Mouse (Mus musculus): ENCODE measurements at regions not wholly inside any gene's neighbourhood (a gene's known extent, or its start where the extent isn't known, plus 50 kb on each side); places are given as distances from the start of the nearest gene placed in this dataset.

- Histone ChIP-seq H3K9me3 (replicated peaks) (peaks cover 42% of the 10 kb centered on the region), H3K36me3 (replicated peaks) (no peaks in the 10 kb centered on the region), H3K4me3 (ENCODE audit: low read depth, low read length) (no peak overlapping the region), H3K4me1 (ENCODE audit: insufficient read depth, low read depth, low read length) (no peaks in the 10 kb centered on the region), H3K27me3 (ENCODE audit: insufficient read depth, low read length) (no peaks in the 10 kb centered on the region)
- DNase-seq (ENCODE audit: low spot score) (no peak), ATAC-seq (ENCODE audit: extremely low read depth, insufficient number of reproducible peaks, low FRiP score, poor library complexity, severe bottlenecking) (no peak)
- no peak for TF ChIP-seq POLR2AphosphoS5 (IDR thresholded peaks at IDR 0.05; ENCODE audit: insufficient replicate concordance, low read depth, low read length)
- TF ChIP-seq TAL1 (conservative IDR thresholded peaks at IDR 0.05; ENCODE audit: low read depth, low read length), result no peak
- TF ChIP-seq CTCF (IDR thresholded peaks at IDR 0.05; ENCODE audit: low read depth, low read length), result no peak
- no peak for TF ChIP-seq GATA1 (IDR thresholded peaks at IDR 0.05; ENCODE audit: borderline replicate concordance, low read length)
- no peak for TF ChIP-seq GATA2 (IDR thresholded peaks at IDR 0.05; ENCODE audit: borderline replicate concordance, low read depth, low read length)
These were observed 505.1 kb downstream of the Tmem132b start for GRCm38 (mm10) chr5:126036686-126037085.

- Histone ChIP-seq H3K36me3 (replicated peaks) (no peaks in the 10 kb centered on the region), H3K27me3 (ENCODE audit: insufficient read depth, low read length) (no peaks in the 10 kb centered on the region), H3K4me3 (ENCODE audit: low read depth, low read length) (no peak overlapping the region), H3K4me1 (ENCODE audit: insufficient read depth, low read depth, low read length) (no peaks in the 10 kb centered on the region), H3K9me3 (replicated peaks) (peaks cover 22% of the 10 kb centered on the region)
- no peak for ATAC-seq (ENCODE audit: extremely low read depth, insufficient number of reproducible peaks, low FRiP score, poor library complexity, severe bottlenecking)
- no peak for DNase-seq (ENCODE audit: low spot score)
- TF ChIP-seq GATA1 (IDR thresholded peaks at IDR 0.05; ENCODE audit: borderline replicate concordance, low read length), result no peak
- TF ChIP-seq CTCF (IDR thresholded peaks at IDR 0.05; ENCODE audit: low read depth, low read length), result no peak
- TF ChIP-seq TAL1 (conservative IDR thresholded peaks at IDR 0.05; ENCODE audit: low read depth, low read length), result no peak
- no peak for TF ChIP-seq POLR2AphosphoS5 (IDR thresholded peaks at IDR 0.05; ENCODE audit: insufficient replicate concordance, low read depth, low read length)
- TF ChIP-seq GATA2 (IDR thresholded peaks at IDR 0.05; ENCODE audit: borderline replicate concordance, low read depth, low read length), result no peak
These were observed 514.2 kb downstream of the Tmem132b start for GRCm38 (mm10) chr5:126045761-126046160.

- no peak overlapping the region for H3K4me3 ChIP-seq (ENCODE audit: low read depth, low read length)
- ATAC-seq (ENCODE audit: extremely low read depth, insufficient number of reproducible peaks, low FRiP score, poor library complexity, severe bottlenecking) (no peak), DNase-seq (ENCODE audit: low spot score) (no peak)
- H3K36me3 ChIP-seq (replicated peaks), result no peaks in the 10 kb centered on the region
- H3K27me3 ChIP-seq (ENCODE audit: insufficient read depth, low read length), result no peaks in the 10 kb centered on the region
- no peak for TF ChIP-seq POLR2AphosphoS5 (IDR thresholded peaks at IDR 0.05; ENCODE audit: insufficient replicate concordance, low read depth, low read length)
- no peak for TF ChIP-seq GATA2 (IDR thresholded peaks at IDR 0.05; ENCODE audit: borderline replicate concordance, low read depth, low read length)
- TF ChIP-seq CTCF (IDR thresholded peaks at IDR 0.05; ENCODE audit: low read depth, low read length), result no peak
- no peak for TF ChIP-seq TAL1 (conservative IDR thresholded peaks at IDR 0.05; ENCODE audit: low read depth, low read length)
- TF ChIP-seq GATA1 (IDR thresholded peaks at IDR 0.05; ENCODE audit: borderline replicate concordance, low read length), result no peak
- no peaks in the 10 kb centered on the region for H3K4me1 ChIP-seq (ENCODE audit: insufficient read depth, low read depth, low read length)
- H3K9me3 ChIP-seq (replicated peaks), result peaks cover 48% of the 10 kb centered on the region
These were observed 532.1 kb downstream of the Tmem132b start for GRCm38 (mm10) chr5:126063644-126064043.

- DNase-seq (ENCODE audit: low spot score) (no peak), ATAC-seq (ENCODE audit: extremely low read depth, insufficient number of reproducible peaks, low FRiP score, poor library complexity, severe bottlenecking) (no peak)
- Histone ChIP-seq H3K4me1 (ENCODE audit: insufficient read depth, low read depth, low read length) (no peaks in the 10 kb centered on the region), H3K4me3 (ENCODE audit: low read depth, low read length) (no peak overlapping the region), H3K27me3 (ENCODE audit: insufficient read depth, low read length) (no peaks in the 10 kb centered on the region), H3K9me3 (replicated peaks) (peaks cover 65% of the 10 kb centered on the region), H3K36me3 (replicated peaks) (no peaks in the 10 kb centered on the region)
- TF ChIP-seq GATA1 (IDR thresholded peaks at IDR 0.05; ENCODE audit: borderline replicate concordance, low read length) (no peak), POLR2AphosphoS5 (IDR thresholded peaks at IDR 0.05; ENCODE audit: insufficient replicate concordance, low read depth, low read length) (no peak), CTCF (IDR thresholded peaks at IDR 0.05; ENCODE audit: low read depth, low read length) (no peak), GATA2 (IDR thresholded peaks at IDR 0.05; ENCODE audit: borderline replicate concordance, low read depth, low read length) (no peak), TAL1 (conservative IDR thresholded peaks at IDR 0.05; ENCODE audit: low read depth, low read length) (no peak)
These were observed 547.8 kb downstream of the Tmem132b start for GRCm38 (mm10) chr5:126079281-126079838.

GRCm38 (mm10) chr5:126088251-126088914, 556.8 kb downstream of the Tmem132b start:
- Histone ChIP-seq H3K4me1 (ENCODE audit: insufficient read depth, low read depth, low read length) (no peaks in the 10 kb centered on the region), H3K9me3 (replicated peaks) (peaks cover 69% of the 10 kb centered on the region), H3K4me3 (ENCODE audit: low read depth, low read length) (no peak overlapping the region), H3K27me3 (ENCODE audit: insufficient read depth, low read length) (no peaks in the 10 kb centered on the region), H3K36me3 (replicated peaks) (no peaks in the 10 kb centered on the region)
- no peak for DNase-seq (ENCODE audit: low spot score)
- no peak for ATAC-seq (ENCODE audit: extremely low read depth, insufficient number of reproducible peaks, low FRiP score, poor library complexity, severe bottlenecking)
- TF ChIP-seq CTCF (IDR thresholded peaks at IDR 0.05; ENCODE audit: low read depth, low read length) (no peak), TAL1 (conservative IDR thresholded peaks at IDR 0.05; ENCODE audit: low read depth, low read length) (no peak), GATA2 (IDR thresholded peaks at IDR 0.05; ENCODE audit: borderline replicate concordance, low read depth, low read length) (no peak), POLR2AphosphoS5 (IDR thresholded peaks at IDR 0.05; ENCODE audit: insufficient replicate concordance, low read depth, low read length) (no peak), GATA1 (IDR thresholded peaks at IDR 0.05; ENCODE audit: borderline replicate concordance, low read length) (no peak)

- Histone ChIP-seq H3K4me3 (ENCODE audit: low read depth, low read length) (no peak overlapping the region), H3K9me3 (replicated peaks) (peaks cover 45% of the 10 kb centered on the region), H3K27me3 (ENCODE audit: insufficient read depth, low read length) (no peaks in the 10 kb centered on the region), H3K4me1 (ENCODE audit: insufficient read depth, low read depth, low read length) (no peaks in the 10 kb centered on the region), H3K36me3 (replicated peaks) (no peaks in the 10 kb centered on the region)
- TF ChIP-seq GATA2 (IDR thresholded peaks at IDR 0.05; ENCODE audit: borderline replicate concordance, low read depth, low read length) (no peak), TAL1 (conservative IDR thresholded peaks at IDR 0.05; ENCODE audit: low read depth, low read length) (no peak), GATA1 (IDR thresholded peaks at IDR 0.05; ENCODE audit: borderline replicate concordance, low read length) (no peak), CTCF (IDR thresholded peaks at IDR 0.05; ENCODE audit: low read depth, low read length) (no peak), POLR2AphosphoS5 (IDR thresholded peaks at IDR 0.05; ENCODE audit: insufficient replicate concordance, low read depth, low read length) (no peak)
- ATAC-seq (ENCODE audit: extremely low read depth, insufficient number of reproducible peaks, low FRiP score, poor library complexity, severe bottlenecking), result no peak
- DNase-seq (ENCODE audit: low spot score), result no peak
These were observed 561.6 kb downstream of the Tmem132b start for GRCm38 (mm10) chr5:126093196-126093595.
